Mouse (Mus musculus): ENCODE data around the gene Slc39a11. TPM values are rescaled to one million over a fixed set of nuclear protein-coding genes. Genes with fewer than 3 reads are reported as not detected.

Slc39a11 gene
- total and polyA plus RNA-seq, 3 experiments = 5.0 to 9.9 (median 5.3) TPM

- H3K4me1 ChIP-seq (ENCODE audit: insufficient read depth, low read depth, low read length) = no peaks in the 10 kb centered on the region
- no peak overlapping the region for H3K4me3 ChIP-seq (ENCODE audit: low read depth, low read length)
- ATAC-seq (ENCODE audit: extremely low read depth, insufficient number of reproducible peaks, low FRiP score, poor library complexity, severe bottlenecking) (no peak), DNase-seq (ENCODE audit: low spot score) (no peak)
- H3K36me3 ChIP-seq (replicated peaks) = no peaks in the 10 kb centered on the region
- H3K9me3 ChIP-seq (replicated peaks) = peaks cover 73% of the 10 kb centered on the region
- TF ChIP-seq POLR2AphosphoS5 (IDR thresholded peaks at IDR 0.05; ENCODE audit: insufficient replicate concordance, low read depth, low read length) = no peak
- TF ChIP-seq TAL1 (conservative IDR thresholded peaks at IDR 0.05; ENCODE audit: low read depth, low read length) = no peak
- TF ChIP-seq GATA1 (IDR thresholded peaks at IDR 0.05; ENCODE audit: borderline replicate concordance, low read length) = no peak
- TF ChIP-seq CTCF (IDR thresholded peaks at IDR 0.05; ENCODE audit: low read depth, low read length) = no peak
- TF ChIP-seq GATA2 (IDR thresholded peaks at IDR 0.05; ENCODE audit: borderline replicate concordance, low read depth, low read length) = no peak
- no peaks in the 10 kb centered on the region for H3K27me3 ChIP-seq (ENCODE audit: insufficient read depth, low read length)
These were observed 372.8 kb downstream of the Slc39a11 start for GRCm38 (mm10) chr11:113277034-113277612.

GRCm38 (mm10) chr11:113276518-113276917 is 373.4 kb downstream of the Slc39a11 start:
- no peak for DNase-seq (ENCODE audit: low spot score)

GRCm38 (mm10) chr11:113274037-113274436 is 375.8 kb downstream of the Slc39a11 start:
- ATAC-seq (ENCODE audit: extremely low read depth, insufficient number of reproducible peaks, low FRiP score, poor library complexity, severe bottlenecking) (no peak), DNase-seq (ENCODE audit: low spot score) (no peak)
- TF ChIP-seq POLR2AphosphoS5 (IDR thresholded peaks at IDR 0.05; ENCODE audit: insufficient replicate concordance, low read depth, low read length) (no peak), GATA2 (IDR thresholded peaks at IDR 0.05; ENCODE audit: borderline replicate concordance, low read depth, low read length) (no peak), TAL1 (conservative IDR thresholded peaks at IDR 0.05; ENCODE audit: low read depth, low read length) (no peak), CTCF (IDR thresholded peaks at IDR 0.05; ENCODE audit: low read depth, low read length) (no peak), GATA1 (IDR thresholded peaks at IDR 0.05; ENCODE audit: borderline replicate concordance, low read length) (no peak)
- Histone ChIP-seq H3K4me3 (ENCODE audit: low read depth, low read length) (no peak overlapping the region), H3K36me3 (replicated peaks) (no peaks in the 10 kb centered on the region), H3K9me3 (replicated peaks) (peaks cover 83% of the 10 kb centered on the region), H3K4me1 (ENCODE audit: insufficient read depth, low read depth, low read length) (no peaks in the 10 kb centered on the region), H3K27me3 (ENCODE audit: insufficient read depth, low read length) (no peaks in the 10 kb centered on the region)

More at GRCm38 (mm10) chr11:113276518-113276917, 373.4 kb downstream of the Slc39a11 start:
- no peak for ATAC-seq (ENCODE audit: extremely low read depth, insufficient number of reproducible peaks, low FRiP score, poor library complexity, severe bottlenecking)
- H3K4me3 ChIP-seq (ENCODE audit: low read depth, low read length) = no peak overlapping the region
- no peaks in the 10 kb centered on the region for H3K4me1 ChIP-seq (ENCODE audit: insufficient read depth, low read depth, low read length)
- peaks cover 79% of the 10 kb centered on the region for H3K9me3 ChIP-seq (replicated peaks)
- TF ChIP-seq GATA1 (IDR thresholded peaks at IDR 0.05; ENCODE audit: borderline replicate concordance, low read length) (no peak), POLR2AphosphoS5 (IDR thresholded peaks at IDR 0.05; ENCODE audit: insufficient replicate concordance, low read depth, low read length) (no peak), GATA2 (IDR thresholded peaks at IDR 0.05; ENCODE audit: borderline replicate concordance, low read depth, low read length) (no peak), TAL1 (conservative IDR thresholded peaks at IDR 0.05; ENCODE audit: low read depth, low read length) (no peak), CTCF (IDR thresholded peaks at IDR 0.05; ENCODE audit: low read depth, low read length) (no peak)
- H3K27me3 ChIP-seq (ENCODE audit: insufficient read depth, low read length) = no peaks in the 10 kb centered on the region
- H3K36me3 ChIP-seq (replicated peaks) = no peaks in the 10 kb centered on the region

GRCm38 (mm10) chr11:113271857-113272256 is 378.0 kb downstream of the Slc39a11 start:
- no peak for DNase-seq (ENCODE audit: low spot score)
- no peaks in the 10 kb centered on the region for H3K36me3 ChIP-seq (replicated peaks)
- peaks cover 83% of the 10 kb centered on the region for H3K9me3 ChIP-seq (replicated peaks)
- no peaks in the 10 kb centered on the region for H3K27me3 ChIP-seq (ENCODE audit: insufficient read depth, low read length)
- TF ChIP-seq GATA1 (IDR thresholded peaks at IDR 0.05; ENCODE audit: borderline replicate concordance, low read length) (no peak), TAL1 (conservative IDR thresholded peaks at IDR 0.05; ENCODE audit: low read depth, low read length) (no peak), GATA2 (IDR thresholded peaks at IDR 0.05; ENCODE audit: borderline replicate concordance, low read depth, low read length) (no peak), CTCF (IDR thresholded peaks at IDR 0.05; ENCODE audit: low read depth, low read length) (no peak), POLR2AphosphoS5 (IDR thresholded peaks at IDR 0.05; ENCODE audit: insufficient replicate concordance, low read depth, low read length) (no peak)
- ATAC-seq (ENCODE audit: extremely low read depth, insufficient number of reproducible peaks, low FRiP score, poor library complexity, severe bottlenecking) = no peak
- H3K4me3 ChIP-seq (ENCODE audit: low read depth, low read length) = no peak overlapping the region
- no peaks in the 10 kb centered on the region for H3K4me1 ChIP-seq (ENCODE audit: insufficient read depth, low read depth, low read length)

GRCm38 (mm10) chr11:113268831-113269319 is 381.0 kb downstream of the Slc39a11 start:
- Histone ChIP-seq H3K4me3 (ENCODE audit: low read depth, low read length) (no peak overlapping the region), H3K27me3 (ENCODE audit: insufficient read depth, low read length) (no peaks in the 10 kb centered on the region), H3K9me3 (replicated peaks) (peaks cover 70% of the 10 kb centered on the region), H3K36me3 (replicated peaks) (no peaks in the 10 kb centered on the region), H3K4me1 (ENCODE audit: insufficient read depth, low read depth, low read length) (no peaks in the 10 kb centered on the region)
- DNase-seq (ENCODE audit: low spot score) = no peak
- TF ChIP-seq GATA2 (IDR thresholded peaks at IDR 0.05; ENCODE audit: borderline replicate concordance, low read depth, low read length) = no peak
- no peak for TF ChIP-seq TAL1 (conservative IDR thresholded peaks at IDR 0.05; ENCODE audit: low read depth, low read length)
- no peak for ATAC-seq (ENCODE audit: extremely low read depth, insufficient number of reproducible peaks, low FRiP score, poor library complexity, severe bottlenecking)

GRCm38 (mm10) chr11:113267516-113268230 is 382.2 kb downstream of the Slc39a11 start:
- no peak for ATAC-seq (ENCODE audit: extremely low read depth, insufficient number of reproducible peaks, low FRiP score, poor library complexity, severe bottlenecking)
- Histone ChIP-seq H3K4me3 (ENCODE audit: low read depth, low read length) (no peak overlapping the region), H3K27me3 (ENCODE audit: insufficient read depth, low read length) (no peaks in the 10 kb centered on the region), H3K4me1 (ENCODE audit: insufficient read depth, low read depth, low read length) (no peaks in the 10 kb centered on the region), H3K36me3 (replicated peaks) (no peaks in the 10 kb centered on the region), H3K9me3 (replicated peaks) (peaks cover 65% of the 10 kb centered on the region)
- no peak for DNase-seq (ENCODE audit: low spot score)
- TF ChIP-seq GATA1 (IDR thresholded peaks at IDR 0.05; ENCODE audit: borderline replicate concordance, low read length) = no peak
- no peak for TF ChIP-seq GATA2 (IDR thresholded peaks at IDR 0.05; ENCODE audit: borderline replicate concordance, low read depth, low read length)
- no peak for TF ChIP-seq POLR2AphosphoS5 (IDR thresholded peaks at IDR 0.05; ENCODE audit: insufficient replicate concordance, low read depth, low read length)
- TF ChIP-seq CTCF (IDR thresholded peaks at IDR 0.05; ENCODE audit: low read depth, low read length) = no peak
- TF ChIP-seq TAL1 (conservative IDR thresholded peaks at IDR 0.05; ENCODE audit: low read depth, low read length) = no peak
